Mouse (Mus musculus) MEL (cell line): ENCODE data around the gene Gm8251. TPM values are rescaled to one million over a fixed set of nuclear protein-coding genes. Genes with fewer than 3 reads are reported as not detected.
"Not testable (repeated sequence)": the region's sequence is repeated elsewhere in the genome, so short reads cannot be mapped to it uniquely, and the experiment has no call there.

Experiments
- DNase-seq: peaks from one replicate; pipeline ENCODE4 v3.0.0; 2011; ENCODE audit warnings: low read depth, low spot score
- H3K27ac ChIP-seq: 2 replicates; pipeline ENCODE4 v1.5.1; 2012; ENCODE audit warnings: low read depth, mild to moderate bottlenecking, control low read depth, low read length, moderate library complexity; ENCODE audit not compliant: control insufficient read depth
- H3K27me3 ChIP-seq, 2 experiments: fragments of 150-350 bp in 1 of 2; sonication (generic) in 1 of 2; 2 replicates each; pipeline ENCODE4 v1.6.1; 2012; ENCODE audit warnings: low read length in 2 of 2, mild to moderate bottlenecking in 2 of 2, improper control_type of control experiment in 1 of 2, moderate library complexity in 1 of 2; ENCODE audit not compliant: insufficient read depth in 2 of 2, control insufficient read depth in 1 of 2
- H3K36me3 ChIP-seq, 2 experiments: 2 replicates each; pipeline ENCODE4 v1.6.1; 2012 to 2014; ENCODE audit warnings: low read length in 2 of 2, improper control_type of control experiment in 1 of 2, inconsistent platforms in 1 of 2, mild to moderate bottlenecking in 1 of 2; ENCODE audit not compliant: insufficient read depth in 2 of 2, control insufficient read depth in 1 of 2
- H3K4me1 ChIP-seq, 2 experiments: fragments of 150-350 bp in 1 of 2; sonication (generic) in 1 of 2; 2 replicates each; pipeline ENCODE4 v1.6.1; 2012; ENCODE audit warnings: low read length in 2 of 2, improper control_type of control experiment in 1 of 2, mild to moderate bottlenecking in 1 of 2; ENCODE audit not compliant: insufficient read depth in 2 of 2, control insufficient read depth in 1 of 2
- H3K4me3 ChIP-seq, 2 experiments: fragments of 150-350 bp in 1 of 2; sonication (generic) in 1 of 2; 2 replicates each; pipeline ENCODE4 v1.5.1; 2012; ENCODE audit warnings: low read depth in 2 of 2, low read length in 2 of 2, mild to moderate bottlenecking in 2 of 2, moderate library complexity in 2 of 2, control low read depth in 1 of 2, improper control_type of control experiment in 1 of 2; ENCODE audit not compliant: control insufficient read depth in 1 of 2, insufficient read depth in 1 of 2
- H3K79me2 ChIP-seq: 2 replicates; pipeline ENCODE4 v1.6.1; 2012; ENCODE audit warnings: mild to moderate bottlenecking, low read length, moderate library complexity; ENCODE audit not compliant: control insufficient read depth, poor library complexity, insufficient read depth
- H3K9ac ChIP-seq: 2 replicates; pipeline ENCODE4 v1.6.1; 2012; ENCODE audit warnings: low read depth, mild to moderate bottlenecking, control low read depth, low read length, moderate library complexity; ENCODE audit not compliant: control insufficient read depth, poor library complexity, severe bottlenecking
- H3K9me3 ChIP-seq: fragments of 150-350 bp; sonication (generic); replicated peaks from 2 replicates; pipeline ENCODE4 v1.6.1; 2012; ENCODE audit warnings: mild to moderate bottlenecking, low read length, improper control_type of control experiment, moderate library complexity; ENCODE audit not compliant: insufficient read depth
- E2F4 ChIP-seq: IDR thresholded peaks from 2 replicates; pipeline ENCODE4 v1.6.1; 2011; ENCODE audit warnings: low read depth, low read length, improper control_type of control experiment, borderline replicate concordance
- ETS1 ChIP-seq: IDR thresholded peaks from 2 replicates; pipeline ENCODE4 v1.6.1; 2012; ENCODE audit warnings: low read depth, mild to moderate bottlenecking, inconsistent platforms, low read length, improper control_type of control experiment, moderate library complexity
- MXI1 ChIP-seq: IDR thresholded peaks from 2 replicates; pipeline ENCODE4 v1.6.1; 2011; ENCODE audit warnings: mild to moderate bottlenecking, low read depth, low read length, improper control_type of control experiment
- MYB ChIP-seq: IDR thresholded peaks from 2 replicates; pipeline ENCODE4 v1.6.1; 2011; ENCODE audit warnings: mild to moderate bottlenecking, low read depth, low read length, improper control_type of control experiment
- RCOR1 ChIP-seq: IDR thresholded peaks from 2 replicates; pipeline ENCODE4 v1.6.1; 2012; ENCODE audit warnings: low read depth, mild to moderate bottlenecking, inconsistent platforms, low read length, improper control_type of control experiment
- SIN3A ChIP-seq: IDR thresholded peaks from 2 replicates; pipeline ENCODE4 v1.6.1; 2012; ENCODE audit warnings: low read length, improper control_type of control experiment, inconsistent platforms
- SMC3 ChIP-seq: IDR thresholded peaks from 2 replicates; pipeline ENCODE4 v1.6.1; 2011; ENCODE audit warnings: low read depth, low read length, improper control_type of control experiment
- UBTF ChIP-seq: IDR thresholded peaks from 2 replicates; pipeline ENCODE4 v1.6.1; 2012; ENCODE audit warnings: low read depth, mild to moderate bottlenecking, inconsistent platforms, low read length, improper control_type of control experiment, moderate library complexity, borderline replicate concordance; ENCODE audit not compliant: insufficient read depth
- USF1 ChIP-seq: IDR thresholded peaks from 2 replicates; pipeline ENCODE4 v1.6.1; 2014; ENCODE audit warnings: low read depth, mild to moderate bottlenecking, inconsistent platforms, low read length, improper control_type of control experiment, moderate library complexity
- ZMIZ1 ChIP-seq: IDR thresholded peaks from 2 replicates; pipeline ENCODE4 v1.6.1; 2012; ENCODE audit warnings: low read depth, mild to moderate bottlenecking, inconsistent platforms, low read length, improper control_type of control experiment, moderate library complexity
- ZNF384 ChIP-seq: IDR thresholded peaks from 2 replicates; pipeline ENCODE4 v1.6.1; 2012; ENCODE audit warnings: low read depth, mild to moderate bottlenecking, inconsistent platforms, low read length, improper control_type of control experiment
- polyA plus RNA-seq, 2 experiments: library from polyadenylated mRNA; stranded (reverse) in 1 of 2; unstranded in 1 of 2; fragments of >175 nt in 1 of 2; fragments of >200 nt in 1 of 2; gene quantifications; 2 replicates each; pipeline versions ENCODE4 v1.2.1 to v1.2.4; 2012; ENCODE audit warnings: low replicate concordance in 2 of 2, low read depth in 1 of 2; ENCODE audit not compliant: insufficient read length in 2 of 2, insufficient read depth in 1 of 2, missing spikeins in 1 of 2
- total RNA-seq: library from RNA; depleted of rRNA; stranded (reverse); fragments of 300-350 nt; gene quantifications from 2 replicates; pipeline ENCODE4 v1.2.3, GENCODE M21; 2012

Gm8251 gene
- total and polyA plus RNA-seq, 3 experiments: 0.04 to 0.14 TPM; not detected in 1

DNA sequence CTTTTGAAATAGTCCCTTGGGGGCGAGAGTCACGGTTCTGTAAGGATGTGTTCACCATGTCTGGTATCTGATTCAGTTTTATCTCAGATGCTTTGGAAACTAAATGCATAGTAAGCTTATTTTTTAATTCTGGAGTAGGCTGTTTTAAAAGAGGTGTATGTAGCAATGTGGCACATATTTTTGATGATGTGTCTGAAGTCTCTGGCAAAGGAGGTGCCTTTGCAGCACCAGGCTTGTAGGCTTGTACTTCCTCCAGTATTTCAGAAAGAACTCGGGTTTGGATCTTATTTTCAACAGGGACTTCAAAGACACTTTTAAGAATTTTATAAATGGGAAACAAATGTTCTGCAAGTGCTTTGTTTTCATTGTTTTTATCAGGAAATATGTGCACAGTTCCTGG, 3.9 kb downstream of the Gm8251 start:
- no peak overlapping the region for H3K27ac ChIP-seq
- no peak for DNase-seq
- H3K4me3 ChIP-seq: no peak overlapping the region
- H3K9ac ChIP-seq: no peak overlapping the region
- H3K27me3 ChIP-seq: no peaks in the 10 kb centered on the region; a peak in 1 of 4 replicates
- H3K9me3 ChIP-seq: no peaks in the 10 kb centered on the region
- peaks cover 0 to 2% of the 10 kb centered on the region in 2 experiments; a peak in 1 of 4 replicates for H3K4me1 ChIP-seq
- TF ChIP-seq MYB: no peak
- no peak for TF ChIP-seq ZMIZ1
- TF ChIP-seq RCOR1: no peak
- no peak for TF ChIP-seq ETS1
- no peaks in the 10 kb centered on the region for H3K79me2 ChIP-seq
- peaks cover 0 to 5% of the 10 kb centered on the region in 2 experiments; a peak in 2 of 4 replicates for H3K36me3 ChIP-seq

GRCm38 (mm10) chr1:44046556-44046955, 15.2 kb downstream of the Gm8251 start:
- peaks cover 0 to under 1% of the 10 kb centered on the region in 2 experiments; a peak in 1 of 4 replicates for H3K4me1 ChIP-seq
- H3K9ac ChIP-seq: no peak overlapping the region
- H3K9me3 ChIP-seq: no peaks in the 10 kb centered on the region
- H3K79me2 ChIP-seq: no peaks in the 10 kb centered on the region
- TF ChIP-seq UBTF (no peak), MYB (no peak), ZNF384 (no peak), MXI1 (no peak), SMC3 (no peak), SIN3A (no peak), USF1 (no peak), RCOR1 (no peak), E2F4 (no peak)
- no peaks in the 10 kb centered on the region for H3K27me3 ChIP-seq
- peaks cover 0 to 1% of the 10 kb centered on the region in 2 experiments; a peak in 1 of 4 replicates for H3K36me3 ChIP-seq
- DNase-seq: no peak
- no peak overlapping the region for H3K4me3 ChIP-seq
- no peak overlapping the region for H3K27ac ChIP-seq

- H3K36me3 ChIP-seq: not testable (repeated sequence)
These were observed 16.0 kb downstream of the Gm8251 start for GRCm38 (mm10) chr1:44045689-44046088.

More at GRCm38 (mm10) chr1:44045689-44046088, 16.0 kb downstream of the Gm8251 start:
- H3K27ac ChIP-seq, H3K9ac ChIP-seq, H3K9me3 ChIP-seq, DNase-seq, H3K79me2 ChIP-seq, H3K4me3 ChIP-seq, H3K4me1 ChIP-seq, H3K27me3 ChIP-seq: not testable (repeated sequence)
